Mouse (Mus musculus): ENCODE results near the gene Cdkal1.

- TF ChIP-seq CTCF (IDR thresholded peaks at IDR 0.05; ENCODE audit: extremely low read depth, insufficient read depth, insufficient read length, insufficient replicate concordance) (no peak), POLR2A (IDR thresholded peaks at IDR 0.05; ENCODE audit: low read depth, low read length) (peak; percentile 34)
Measured at GRCm38 (mm10) chr13:29855281-29856031, at the start of gene Cdkal1.
